Mouse (Mus musculus) MEL (cell line): ENCODE data around the gene Gpn3.
A peak's percentile ranks its signal among the peaks of the same experiment; 100 is the strongest.

Experiments
- EP300 ChIP-seq, 2 experiments: IDR thresholded peaks; 2 replicates each; pipeline ENCODE4 v1.6.1; 2011; ENCODE audit warnings: improper control_type of control experiment in 2 of 2, low read length in 2 of 2, low read depth in 1 of 2, mild to moderate bottlenecking in 1 of 2
- HCFC1 ChIP-seq: IDR thresholded peaks from 2 replicates; pipeline ENCODE4 v1.6.1; 2012; ENCODE audit warnings: low read depth, mild to moderate bottlenecking, inconsistent platforms, low read length, improper control_type of control experiment, moderate library complexity

DNA sequence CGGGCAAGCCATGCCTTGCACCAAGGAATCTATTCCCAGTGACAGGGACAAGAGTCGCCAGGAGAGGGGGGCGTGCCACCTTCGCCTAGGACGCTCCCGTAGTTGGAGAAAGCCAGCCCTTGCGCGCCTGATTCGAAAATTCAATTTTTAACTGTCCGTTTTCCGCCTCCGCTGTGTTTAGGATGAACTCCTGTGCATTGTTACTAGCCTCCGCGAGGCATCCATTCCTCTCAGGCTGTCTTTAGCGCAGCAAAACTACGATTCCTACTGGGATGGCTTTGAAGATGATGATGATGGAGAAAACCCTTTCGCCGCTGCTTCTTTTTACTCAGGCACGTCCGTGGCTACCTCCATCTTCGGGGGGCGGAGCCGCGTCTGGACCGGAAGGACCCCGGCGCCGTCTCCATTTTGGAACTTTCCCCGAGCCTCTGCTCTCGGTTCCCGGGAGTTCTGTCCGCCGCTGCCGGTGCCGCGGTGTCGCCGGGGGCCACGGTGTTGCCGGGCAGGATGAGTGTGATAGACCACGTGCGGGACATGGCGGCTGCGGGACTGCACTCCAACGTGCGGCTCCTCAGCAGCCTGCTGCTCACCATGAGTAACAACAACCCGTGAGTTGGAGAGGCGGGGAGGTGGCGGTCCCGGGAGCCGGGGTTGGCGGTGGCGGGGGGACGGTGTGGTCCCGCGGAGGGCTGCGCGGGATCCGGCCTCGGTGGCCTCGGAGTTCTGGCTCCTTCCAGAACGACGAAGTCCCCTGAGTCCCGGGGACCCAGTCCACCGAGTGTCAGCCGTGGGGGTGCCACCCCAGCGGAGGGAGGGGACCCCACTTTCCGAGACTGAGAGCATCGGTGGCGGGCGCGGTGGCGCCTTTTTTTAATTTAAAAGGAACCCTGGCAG, 50.6 kb downstream of the Gpn3 start:
- peak; percentile 86 for TF ChIP-seq HCFC1
- TF ChIP-seq EP300 (IDR thresholded peaks at IDR 0.05; ENCODE audit: low read depth in 1 of 2, low read length in 2 of 2) = no peak
